Mouse (Mus musculus): ENCODE results near the gene Actn2. TPM values are rescaled to one million over a fixed set of nuclear protein-coding genes. Genes with fewer than 3 reads are reported as not detected.

Gene Actn2
- polyA plus RNA-seq, 1 experiment from 2014 or later, result 1.1 TPM

DNA sequence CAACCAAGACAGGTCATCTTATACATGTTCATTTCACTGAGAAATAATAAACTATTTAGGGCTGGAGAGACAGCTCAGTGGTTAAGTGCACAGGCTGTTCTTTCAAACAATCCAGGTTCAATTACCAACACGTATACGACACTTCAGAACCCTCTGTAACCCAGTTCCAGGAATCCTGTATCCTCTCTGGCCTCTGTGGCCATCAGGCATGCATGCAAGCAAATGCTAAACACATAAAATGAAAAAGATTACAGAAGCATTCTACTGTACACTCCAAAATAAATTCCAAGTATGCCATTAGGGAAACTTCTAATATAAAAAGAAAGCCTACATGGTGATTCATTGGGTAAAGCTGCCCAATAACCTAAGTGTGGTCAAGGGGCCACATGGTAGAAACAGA, 94.6 kb downstream of the Actn2 start:
- H3K36me3 ChIP-seq (replicated peaks; ENCODE audit: insufficient read depth, low read length), result peaks cover 41% of the 10 kb centered on the region

DNA sequence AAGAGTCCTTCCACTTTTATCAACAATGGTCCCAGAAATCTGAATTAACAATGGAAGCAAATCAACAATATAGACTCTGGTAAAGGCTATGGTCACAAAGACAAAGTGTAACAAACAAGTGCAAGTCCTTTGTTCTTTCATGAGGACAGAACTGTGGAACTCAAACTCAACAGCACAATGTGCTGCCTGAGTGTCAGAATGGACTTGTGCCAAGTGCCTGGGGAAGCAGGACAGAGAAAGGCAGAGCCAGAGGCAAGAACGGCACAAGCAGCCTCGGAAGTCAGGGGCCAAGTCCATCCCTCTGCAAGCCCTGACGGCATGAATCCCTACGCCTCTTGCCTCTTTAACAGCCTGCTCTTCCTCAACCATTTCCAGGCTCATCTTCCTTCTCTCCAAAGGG, 96.6 kb downstream of the Actn2 start:
- Histone ChIP-seq H3K27ac (ENCODE audit: low read depth) (no peak overlapping the region), H3K9me3 (ENCODE audit: low read length) (no peaks in the 10 kb centered on the region), H3K27me3 (ENCODE audit: insufficient read depth, low read length) (no peaks in the 10 kb centered on the region), H3K4me3 (ENCODE audit: low read depth, low read length) (no peak overlapping the region), H3K9ac (replicated peaks) (no peak overlapping the region), H3K36me3 (replicated peaks; ENCODE audit: insufficient read depth, low read length) (peaks cover 39% of the 10 kb centered on the region), H3K4me2 (ENCODE audit: low read depth, low read length) (no peak overlapping the region), H3K4me1 (ENCODE audit: insufficient read depth) (no peaks in the 10 kb centered on the region)
- no peak for ATAC-seq
- 84% methylated on average over 4 of the region's 4 CpGs for WGBS (ENCODE audit: insufficient replicate concordance)
- no peak for DNase-seq
- TF ChIP-seq EP300 (IDR thresholded peaks at IDR 0.05; ENCODE audit: low read depth) (no peak), CTCF (IDR thresholded peaks at IDR 0.05; ENCODE audit: low read depth) (no peak)

More for the DNA sequence above, 94.6 kb downstream of the Actn2 start:
- Histone ChIP-seq H3K4me2 (ENCODE audit: low read depth, low read length) (no peak overlapping the region), H3K4me1 (ENCODE audit: insufficient read depth) (no peaks in the 10 kb centered on the region), H3K27ac (ENCODE audit: low read depth) (no peak overlapping the region), H3K27me3 (ENCODE audit: insufficient read depth, low read length) (no peaks in the 10 kb centered on the region), H3K9ac (replicated peaks) (no peak overlapping the region), H3K9me3 (ENCODE audit: low read length) (no peaks in the 10 kb centered on the region), H3K4me3 (ENCODE audit: low read depth, low read length) (no peak overlapping the region)
- WGBS (ENCODE audit: insufficient replicate concordance), result 89% methylated on average over 2 of the region's 2 CpGs
- TF ChIP-seq EP300 (IDR thresholded peaks at IDR 0.05; ENCODE audit: low read depth) (no peak), CTCF (IDR thresholded peaks at IDR 0.05; ENCODE audit: low read depth) (no peak)
- no peak for DNase-seq
- ATAC-seq, result no peak

DNA sequence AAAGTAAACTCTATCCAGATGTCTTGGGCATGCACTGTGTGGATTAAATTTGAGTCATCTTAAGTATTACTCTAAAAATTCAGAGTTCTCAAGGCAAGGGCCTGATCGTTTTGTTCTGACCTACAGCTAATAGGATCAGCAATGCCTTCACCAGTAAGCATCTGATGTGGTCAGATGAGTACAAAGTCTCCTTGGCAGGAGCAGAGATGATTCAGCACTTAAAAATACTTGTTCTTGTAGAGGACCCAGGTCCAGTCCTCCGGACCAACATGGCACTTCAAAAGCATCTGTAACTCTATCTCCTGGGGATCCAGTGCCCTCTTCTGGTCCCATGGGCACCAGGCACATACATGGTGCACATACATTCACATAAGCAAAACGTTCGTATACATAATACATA, 108.4 kb downstream of the Actn2 start:
- no peak overlapping the region for H3K4me2 ChIP-seq (ENCODE audit: low read depth, low read length)
- no peaks in the 10 kb centered on the region for H3K4me1 ChIP-seq (ENCODE audit: insufficient read depth)
- no peak overlapping the region for H3K27ac ChIP-seq (ENCODE audit: low read depth)
- WGBS (ENCODE audit: insufficient replicate concordance), result 84% methylated on average over 4 of the region's 4 CpGs
- no peak overlapping the region for H3K9ac ChIP-seq (replicated peaks)
- peaks cover 54% of the 10 kb centered on the region for H3K36me3 ChIP-seq (replicated peaks; ENCODE audit: insufficient read depth, low read length)
- H3K27me3 ChIP-seq (ENCODE audit: insufficient read depth, low read length), result no peaks in the 10 kb centered on the region
- DNase-seq (no peak), ATAC-seq (no peak)
- TF ChIP-seq EP300 (IDR thresholded peaks at IDR 0.05; ENCODE audit: low read depth) (no peak), CTCF (IDR thresholded peaks at IDR 0.05; ENCODE audit: low read depth) (no peak)
- no peak overlapping the region for H3K4me3 ChIP-seq (ENCODE audit: low read depth, low read length)
- no peaks in the 10 kb centered on the region for H3K9me3 ChIP-seq (ENCODE audit: low read length)

DNA sequence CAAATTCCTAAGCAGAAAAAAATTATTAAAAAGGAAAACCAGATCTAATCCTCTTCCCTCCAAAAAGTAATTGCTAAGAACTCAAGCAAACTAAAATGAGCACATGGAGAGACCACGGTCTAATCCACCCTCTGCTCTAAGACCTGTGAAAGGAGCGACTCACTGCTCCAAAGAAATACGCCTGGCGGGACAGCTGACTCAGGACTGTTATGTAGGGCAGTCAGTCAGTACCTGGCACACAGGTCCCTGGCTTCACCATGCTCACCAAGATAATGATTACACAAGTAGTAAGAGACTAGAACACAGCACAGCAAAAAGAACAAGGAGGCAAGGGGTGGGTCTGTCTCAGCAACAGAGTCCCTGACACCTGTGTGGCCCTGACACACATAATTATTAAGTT, 112.3 kb downstream of the Actn2 start:
- Histone ChIP-seq H3K4me3 (ENCODE audit: low read depth, low read length) (no peak overlapping the region), H3K27me3 (ENCODE audit: insufficient read depth, low read length) (no peaks in the 10 kb centered on the region), H3K27ac (ENCODE audit: low read depth) (no peak overlapping the region), H3K4me2 (ENCODE audit: low read depth, low read length) (no peak overlapping the region), H3K9ac (replicated peaks) (no peak overlapping the region), H3K36me3 (replicated peaks; ENCODE audit: insufficient read depth, low read length) (peaks cover 56% of the 10 kb centered on the region), H3K9me3 (ENCODE audit: low read length) (no peaks in the 10 kb centered on the region), H3K4me1 (ENCODE audit: insufficient read depth) (no peaks in the 10 kb centered on the region)
- TF ChIP-seq EP300 (IDR thresholded peaks at IDR 0.05; ENCODE audit: low read depth) (no peak), CTCF (IDR thresholded peaks at IDR 0.05; ENCODE audit: low read depth) (no peak)
- 88% methylated on average over 4 of the region's 4 CpGs for WGBS (ENCODE audit: insufficient replicate concordance)
- DNase-seq, result no peak
- ATAC-seq, result no peak

DNA sequence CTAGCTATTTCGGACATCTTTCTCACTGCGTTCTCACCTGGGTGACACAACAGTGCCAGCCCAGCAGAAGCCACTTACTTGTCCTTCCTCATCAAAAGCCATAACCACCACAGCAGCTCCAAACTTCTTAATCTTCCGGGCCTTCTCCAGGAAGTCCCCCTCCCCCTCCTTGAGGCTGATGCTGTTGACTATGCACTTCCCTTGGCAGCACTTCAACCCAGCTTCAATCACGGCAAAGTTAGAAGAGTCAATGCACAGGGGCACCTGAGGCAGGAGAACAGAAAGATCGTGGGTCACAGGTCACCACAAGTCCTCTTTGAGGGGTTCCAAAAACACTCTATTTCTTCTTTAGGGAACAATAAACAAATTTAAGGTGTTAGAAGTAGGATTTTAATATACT, 113.0 kb downstream of the Actn2 start:
- ATAC-seq (no peak), DNase-seq (no peak)
- Histone ChIP-seq H3K9me3 (ENCODE audit: low read length) (no peaks in the 10 kb centered on the region), H3K4me1 (ENCODE audit: insufficient read depth) (no peaks in the 10 kb centered on the region), H3K4me3 (ENCODE audit: low read depth, low read length) (no peak overlapping the region), H3K4me2 (ENCODE audit: low read depth, low read length) (no peak overlapping the region), H3K27me3 (ENCODE audit: insufficient read depth, low read length) (no peaks in the 10 kb centered on the region), H3K36me3 (replicated peaks; ENCODE audit: insufficient read depth, low read length) (peaks cover 52% of the 10 kb centered on the region), H3K27ac (ENCODE audit: low read depth) (no peak overlapping the region), H3K9ac (replicated peaks) (no peak overlapping the region)
- 71% methylated on average over 5 of the region's 5 CpGs for WGBS (ENCODE audit: insufficient replicate concordance)
- TF ChIP-seq EP300 (IDR thresholded peaks at IDR 0.05; ENCODE audit: low read depth) (no peak), CTCF (IDR thresholded peaks at IDR 0.05; ENCODE audit: low read depth) (no peak)

Other genes starting within 250 kb of the Actn2 start
- 0.12 and 0.16 TPM in 2 replicates for gene Ryr2, start 233.8 kb downstream of the Actn2 start, polyA plus RNA-seq (2015; fragmentation: Nextera tagmentation; extraction: Ambion mirVana)
- 3.2 and 4.1 TPM in 2 replicates for gene Mtr, start 82.6 kb downstream of the Actn2 start, polyA plus RNA-seq (2015; fragmentation: Nextera tagmentation; extraction: Ambion mirVana)
- 5.0 and 5.4 TPM in 2 replicates for gene Heatr1, start 54.3 kb upstream of the Actn2 start, polyA plus RNA-seq (2015; fragmentation: Nextera tagmentation; extraction: Ambion mirVana)
- gene Lgals8, start 124.2 kb upstream of the Actn2 start, polyA plus RNA-seq (2015; fragmentation: Nextera tagmentation; extraction: Ambion mirVana), result 16.2 and 16.5 TPM in 2 replicates
- gene Edaradd, start 179.7 kb upstream of the Actn2 start, polyA plus RNA-seq (2015; fragmentation: Nextera tagmentation; extraction: Ambion mirVana), result 0.33 and 0.38 TPM in 2 replicates
- 5.6 and 6.8 TPM in 2 replicates for gene Ero1lb, start 225.1 kb upstream of the Actn2 start, polyA plus RNA-seq (2015; fragmentation: Nextera tagmentation; extraction: Ambion mirVana)